Mouse (Mus musculus) stomach, postnatal 0 days (tissue): ENCODE measurements around the gene Tpk1.

Experiments used
- CTCF ChIP-seq: IDR thresholded peaks from 2 replicates; pipeline ENCODE4 v1.5.1; 2016; ENCODE audit warnings: antibody characterized with exemption, low read depth, mild to moderate bottlenecking, moderate library complexity
- EP300 ChIP-seq: optimal IDR thresholded peaks from 2 replicates; pipeline ENCODE3; 2016; ENCODE audit warnings: antibody characterized with exemption

- TF ChIP-seq CTCF (no peak), EP300 (no peak)
These were observed 7.8 kb downstream of the Tpk1 start for GRCm38 (mm10) chr6:43658290-43658689.
